Mouse (Mus musculus): ENCODE data around the gene Zbtb3.

DNA sequence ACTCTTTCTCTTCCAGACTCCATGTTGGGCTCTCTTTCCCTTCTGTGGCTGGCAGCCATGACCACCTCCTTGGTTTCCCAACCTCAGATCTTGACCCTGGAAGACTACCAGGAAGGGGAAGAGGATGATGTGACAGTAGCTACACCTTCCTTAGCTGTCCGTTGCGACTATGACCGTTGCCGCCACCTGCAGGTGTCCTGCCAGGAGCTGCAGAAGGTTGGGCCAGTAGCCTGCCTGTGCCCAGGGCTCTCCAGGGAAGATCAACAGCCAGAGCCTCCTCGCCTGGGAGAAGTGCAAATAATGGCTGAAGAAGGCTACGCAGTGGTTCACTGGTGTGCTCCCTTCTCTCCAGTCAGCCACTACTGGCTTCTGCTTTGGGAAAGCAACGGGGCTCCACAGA is 49.3 kb downstream of the Zbtb3 start:
- no peak for TF ChIP-seq CTCF (IDR thresholded peaks at IDR 0.05; ENCODE audit: low read depth, low read length)
- TF ChIP-seq GATA1 (IDR thresholded peaks at IDR 0.05; ENCODE audit: borderline replicate concordance, low read length) = no peak
- TF ChIP-seq TAL1 (conservative IDR thresholded peaks at IDR 0.05; ENCODE audit: low read depth, low read length) = no peak

All from G1E (cell line).